Mouse (Mus musculus) MEL (cell line): ENCODE data around the gene Gm498. TPM values are rescaled to one million over a fixed set of nuclear protein-coding genes. Genes with fewer than 3 reads are reported as not detected.
A peak's percentile ranks its signal among the peaks of the same experiment; 100 is the strongest.

Experiments
- DNase-seq: peaks from one replicate; pipeline ENCODE4 v3.0.0; 2011; ENCODE audit warnings: low read depth, low spot score
- H3K27ac ChIP-seq: 2 replicates; pipeline ENCODE4 v1.5.1; 2012; ENCODE audit warnings: low read depth, mild to moderate bottlenecking, control low read depth, low read length, moderate library complexity; ENCODE audit not compliant: control insufficient read depth
- H3K27me3 ChIP-seq, 2 experiments: fragments of 150-350 bp in 1 of 2; sonication (generic) in 1 of 2; 2 replicates each; pipeline ENCODE4 v1.6.1; 2012; ENCODE audit warnings: low read length in 2 of 2, mild to moderate bottlenecking in 2 of 2, improper control_type of control experiment in 1 of 2, moderate library complexity in 1 of 2; ENCODE audit not compliant: insufficient read depth in 2 of 2, control insufficient read depth in 1 of 2
- H3K36me3 ChIP-seq, 2 experiments: 2 replicates each; pipeline ENCODE4 v1.6.1; 2012 to 2014; ENCODE audit warnings: low read length in 2 of 2, improper control_type of control experiment in 1 of 2, inconsistent platforms in 1 of 2, mild to moderate bottlenecking in 1 of 2; ENCODE audit not compliant: insufficient read depth in 2 of 2, control insufficient read depth in 1 of 2
- H3K4me1 ChIP-seq, 2 experiments: fragments of 150-350 bp in 1 of 2; sonication (generic) in 1 of 2; 2 replicates each; pipeline ENCODE4 v1.6.1; 2012; ENCODE audit warnings: low read length in 2 of 2, improper control_type of control experiment in 1 of 2, mild to moderate bottlenecking in 1 of 2; ENCODE audit not compliant: insufficient read depth in 2 of 2, control insufficient read depth in 1 of 2
- H3K4me3 ChIP-seq, 2 experiments: fragments of 150-350 bp in 1 of 2; sonication (generic) in 1 of 2; 2 replicates each; pipeline ENCODE4 v1.5.1; 2012; ENCODE audit warnings: low read depth in 2 of 2, low read length in 2 of 2, mild to moderate bottlenecking in 2 of 2, moderate library complexity in 2 of 2, control low read depth in 1 of 2, improper control_type of control experiment in 1 of 2; ENCODE audit not compliant: control insufficient read depth in 1 of 2, insufficient read depth in 1 of 2
- H3K79me2 ChIP-seq: 2 replicates; pipeline ENCODE4 v1.6.1; 2012; ENCODE audit warnings: mild to moderate bottlenecking, low read length, moderate library complexity; ENCODE audit not compliant: control insufficient read depth, poor library complexity, insufficient read depth
- H3K9ac ChIP-seq: 2 replicates; pipeline ENCODE4 v1.6.1; 2012; ENCODE audit warnings: low read depth, mild to moderate bottlenecking, control low read depth, low read length, moderate library complexity; ENCODE audit not compliant: control insufficient read depth, poor library complexity, severe bottlenecking
- H3K9me3 ChIP-seq: fragments of 150-350 bp; sonication (generic); replicated peaks from 2 replicates; pipeline ENCODE4 v1.6.1; 2012; ENCODE audit warnings: mild to moderate bottlenecking, low read length, improper control_type of control experiment, moderate library complexity; ENCODE audit not compliant: insufficient read depth
- BHLHE40 ChIP-seq: IDR thresholded peaks from 2 replicates; pipeline ENCODE4 v1.6.1; 2012; ENCODE audit warnings: low read depth, mild to moderate bottlenecking, inconsistent platforms, low read length, improper control_type of control experiment, borderline replicate concordance
- CHD2 ChIP-seq: IDR thresholded peaks from 2 replicates; pipeline ENCODE4 v1.6.1; 2011; ENCODE audit warnings: low read length, improper control_type of control experiment
- CTCF ChIP-seq, 3 experiments: IDR thresholded peaks in 2 of 3; conservative IDR thresholded peaks in 1 of 3; 2 replicates each; pipeline ENCODE4 v1.5.1; 2011 to 2012; ENCODE audit warnings: low read length in 3 of 3, low read depth in 2 of 3, mild to moderate bottlenecking in 2 of 3, improper control_type of control experiment in 1 of 3, inconsistent platforms in 1 of 3, mixed read lengths in 1 of 3, moderate library complexity in 1 of 3; ENCODE audit not compliant: control insufficient read depth in 1 of 3, insufficient read depth in 1 of 3, poor library complexity in 1 of 3, severe bottlenecking in 1 of 3
- E2F4 ChIP-seq: IDR thresholded peaks from 2 replicates; pipeline ENCODE4 v1.6.1; 2011; ENCODE audit warnings: low read depth, low read length, improper control_type of control experiment, borderline replicate concordance
- GABPA ChIP-seq: IDR thresholded peaks from 2 replicates; pipeline ENCODE4 v1.6.1; 2012; ENCODE audit warnings: low read depth, mild to moderate bottlenecking, inconsistent platforms, low read length, improper control_type of control experiment, moderate library complexity
- HCFC1 ChIP-seq: IDR thresholded peaks from 2 replicates; pipeline ENCODE4 v1.6.1; 2012; ENCODE audit warnings: low read depth, mild to moderate bottlenecking, inconsistent platforms, low read length, improper control_type of control experiment, moderate library complexity
- MAX ChIP-seq: IDR thresholded peaks from 2 replicates; pipeline ENCODE4 v1.6.1; 2011; ENCODE audit warnings: low read length, improper control_type of control experiment
- MAZ ChIP-seq: IDR thresholded peaks from 2 replicates; pipeline ENCODE4 v1.6.1; 2012; ENCODE audit warnings: low read depth, mild to moderate bottlenecking, inconsistent platforms, low read length, improper control_type of control experiment
- MEF2A ChIP-seq: IDR thresholded peaks from 2 replicates; pipeline ENCODE4 v1.6.1; 2014; ENCODE audit warnings: low read depth, mild to moderate bottlenecking, inconsistent platforms, low read length, improper control_type of control experiment; ENCODE audit not compliant: poor library complexity, insufficient replicate concordance, severe bottlenecking; ENCODE audit errors: extremely low read depth
- MXI1 ChIP-seq: IDR thresholded peaks from 2 replicates; pipeline ENCODE4 v1.6.1; 2011; ENCODE audit warnings: mild to moderate bottlenecking, low read depth, low read length, improper control_type of control experiment
- MYB ChIP-seq: IDR thresholded peaks from 2 replicates; pipeline ENCODE4 v1.6.1; 2011; ENCODE audit warnings: mild to moderate bottlenecking, low read depth, low read length, improper control_type of control experiment
- NELFE ChIP-seq: IDR thresholded peaks from 2 replicates; pipeline ENCODE4 v1.6.1; 2011; ENCODE audit warnings: low read depth, low read length, improper control_type of control experiment
- NRF1 ChIP-seq: IDR thresholded peaks from 2 replicates; pipeline ENCODE4 v1.6.1; 2014; ENCODE audit warnings: low read depth, mild to moderate bottlenecking, inconsistent platforms, low read length, improper control_type of control experiment, moderate library complexity; ENCODE audit not compliant: poor library complexity, insufficient read depth, severe bottlenecking
- POLR2A ChIP-seq, 2 experiments: IDR thresholded peaks; 2 replicates each; pipeline ENCODE4 v1.6.1; 2011 to 2012; ENCODE audit warnings: low read length in 2 of 2, mild to moderate bottlenecking in 2 of 2, control low read depth in 1 of 2, improper control_type of control experiment in 1 of 2, low read depth in 1 of 2, moderate library complexity in 1 of 2; ENCODE audit not compliant: control insufficient read depth in 1 of 2, insufficient read depth in 1 of 2, poor library complexity in 1 of 2
- POLR2AphosphoS5 ChIP-seq: IDR thresholded peaks from 2 replicates; pipeline ENCODE4 v1.6.1; 2012; ENCODE audit warnings: low read depth, borderline replicate concordance, mild to moderate bottlenecking, inconsistent platforms, low read length, moderate library complexity, mixed read lengths
- RAD21 ChIP-seq: IDR thresholded peaks from 2 replicates; pipeline ENCODE4 v1.6.1; 2011; ENCODE audit warnings: mild to moderate bottlenecking, low read depth, low read length, improper control_type of control experiment
- RCOR1 ChIP-seq: IDR thresholded peaks from 2 replicates; pipeline ENCODE4 v1.6.1; 2012; ENCODE audit warnings: low read depth, mild to moderate bottlenecking, inconsistent platforms, low read length, improper control_type of control experiment
- SIN3A ChIP-seq: IDR thresholded peaks from 2 replicates; pipeline ENCODE4 v1.6.1; 2012; ENCODE audit warnings: low read length, improper control_type of control experiment, inconsistent platforms
- SMC3 ChIP-seq: IDR thresholded peaks from 2 replicates; pipeline ENCODE4 v1.6.1; 2011; ENCODE audit warnings: low read depth, low read length, improper control_type of control experiment
- TAL1 ChIP-seq: IDR thresholded peaks from 2 replicates; pipeline ENCODE4 v1.6.1; 2012; ENCODE audit warnings: mild to moderate bottlenecking, inconsistent platforms, low read length, moderate library complexity, mixed read lengths
- TBP ChIP-seq: IDR thresholded peaks from 2 replicates; pipeline ENCODE4 v1.8.0; 2011; ENCODE audit warnings: low read depth, low read length, improper control_type of control experiment
- TCF12 ChIP-seq: IDR thresholded peaks from 2 replicates; pipeline ENCODE4 v1.6.1; 2014; ENCODE audit warnings: low read depth, mild to moderate bottlenecking, inconsistent platforms, low read length, improper control_type of control experiment, moderate library complexity
- UBTF ChIP-seq: IDR thresholded peaks from 2 replicates; pipeline ENCODE4 v1.6.1; 2012; ENCODE audit warnings: low read depth, mild to moderate bottlenecking, inconsistent platforms, low read length, improper control_type of control experiment, moderate library complexity, borderline replicate concordance; ENCODE audit not compliant: insufficient read depth
- USF1 ChIP-seq: IDR thresholded peaks from 2 replicates; pipeline ENCODE4 v1.6.1; 2014; ENCODE audit warnings: low read depth, mild to moderate bottlenecking, inconsistent platforms, low read length, improper control_type of control experiment, moderate library complexity
- USF2 ChIP-seq, 2 experiments: IDR thresholded peaks; 2 replicates each; pipeline ENCODE4 v1.6.1; 2011 to 2012; ENCODE audit warnings: improper control_type of control experiment in 2 of 2, low read length in 2 of 2, borderline replicate concordance in 1 of 2, inconsistent platforms in 1 of 2, low read depth in 1 of 2, mild to moderate bottlenecking in 1 of 2; ENCODE audit not compliant: insufficient read depth in 1 of 2
- ZC3H11A ChIP-seq: IDR thresholded peaks from 2 replicates; pipeline ENCODE4 v1.6.1; 2012; ENCODE audit warnings: low read depth, mild to moderate bottlenecking, inconsistent platforms, low read length, improper control_type of control experiment
- ZKSCAN1 ChIP-seq: IDR thresholded peaks from 2 replicates; pipeline ENCODE4 v1.6.1; 2012; ENCODE audit warnings: low read depth, mild to moderate bottlenecking, inconsistent platforms, low read length, improper control_type of control experiment, moderate library complexity
- ZMIZ1 ChIP-seq: IDR thresholded peaks from 2 replicates; pipeline ENCODE4 v1.6.1; 2012; ENCODE audit warnings: low read depth, mild to moderate bottlenecking, inconsistent platforms, low read length, improper control_type of control experiment, moderate library complexity
- ZNF384 ChIP-seq: IDR thresholded peaks from 2 replicates; pipeline ENCODE4 v1.6.1; 2012; ENCODE audit warnings: low read depth, mild to moderate bottlenecking, inconsistent platforms, low read length, improper control_type of control experiment
- polyA plus RNA-seq, 2 experiments: library from polyadenylated mRNA; stranded (reverse) in 1 of 2; unstranded in 1 of 2; fragments of >175 nt in 1 of 2; fragments of >200 nt in 1 of 2; gene quantifications; 2 replicates each; pipeline versions ENCODE4 v1.2.1 to v1.2.4; 2012; ENCODE audit warnings: low replicate concordance in 2 of 2, low read depth in 1 of 2; ENCODE audit not compliant: insufficient read length in 2 of 2, insufficient read depth in 1 of 2, missing spikeins in 1 of 2
- total RNA-seq: library from RNA; depleted of rRNA; stranded (reverse); fragments of 300-350 nt; gene quantifications from 2 replicates; pipeline ENCODE4 v1.2.3, GENCODE M21; 2012

Gene Gm498
- total and polyA plus RNA-seq, 3 experiments, result not detected

GRCm38 (mm10) chr7:143841301-143841700, 25.3 kb upstream of the Gm498 start:
- peaks cover 0 to 2% of the 10 kb centered on the region in 2 experiments; a peak in 2 of 4 replicates for H3K36me3 ChIP-seq
- no peaks in the 10 kb centered on the region for H3K79me2 ChIP-seq
- H3K9ac ChIP-seq, result no peak overlapping the region
- H3K4me3 ChIP-seq, result no peak overlapping the region
- no peaks in the 10 kb centered on the region for H3K9me3 ChIP-seq
- no peaks in the 10 kb centered on the region for H3K27me3 ChIP-seq
- H3K27ac ChIP-seq, result no peak overlapping the region
- no peaks in the 10 kb centered on the region for H3K4me1 ChIP-seq
- TF ChIP-seq GABPA (no peak), TBP (no peak), CTCF (IDR thresholded peaks at IDR 0.05 in 2 of 3, conservative IDR thresholded peaks at IDR 0.05 in 1 of 3; ENCODE audit: control insufficient read depth in 1 of 3, insufficient read depth in 1 of 3, low read depth in 2 of 3, low read length in 3 of 3, poor library complexity in 1 of 3, severe bottlenecking in 1 of 3) (no peak), NELFE (no peak), SMC3 (no peak), RCOR1 (no peak), UBTF (no peak), POLR2A (IDR thresholded peaks at IDR 0.05; ENCODE audit: control insufficient read depth in 1 of 2, insufficient read depth in 1 of 2, low read depth in 1 of 2, low read length in 2 of 2, poor library complexity in 1 of 2) (no peak), ZC3H11A (no peak), HCFC1 (no peak), MYB (no peak), RAD21 (no peak), BHLHE40 (no peak), CHD2 (no peak)
- no peak for DNase-seq

- Histone ChIP-seq H3K36me3 (peaks cover 0 to 7% of the 10 kb centered on the region in 2 experiments; a peak in 2 of 4 replicates), H3K4me3 (no peak overlapping the region), H3K4me1 (peaks cover 3 to 9% of the 10 kb centered on the region in 2 experiments; a peak in 3 of 4 replicates), H3K9ac (no peak overlapping the region), H3K27ac (no peak overlapping the region), H3K9me3 (no peaks in the 10 kb centered on the region), H3K27me3 (no peaks in the 10 kb centered on the region), H3K79me2 (no peaks in the 10 kb centered on the region)
- peak; percentile 29 for DNase-seq
- no peak for TF ChIP-seq MEF2A
- no peak for TF ChIP-seq CTCF (IDR thresholded peaks at IDR 0.05 in 2 of 3, conservative IDR thresholded peaks at IDR 0.05 in 1 of 3; ENCODE audit: control insufficient read depth in 1 of 3, insufficient read depth in 1 of 3, low read depth in 2 of 3, low read length in 3 of 3, poor library complexity in 1 of 3, severe bottlenecking in 1 of 3)
- no peak for TF ChIP-seq CHD2
- TF ChIP-seq ZMIZ1, result no peak
- TF ChIP-seq TAL1, result peak; percentile 66
- TF ChIP-seq HCFC1, result no peak
- no peak for TF ChIP-seq USF2 (IDR thresholded peaks at IDR 0.05; ENCODE audit: borderline replicate concordance in 1 of 2, insufficient read depth in 1 of 2, low read depth in 1 of 2, low read length in 2 of 2)
- TF ChIP-seq ZC3H11A, result no peak
- no peak for TF ChIP-seq MAX
- no peak for TF ChIP-seq USF1
- no peak for TF ChIP-seq ZKSCAN1
- TF ChIP-seq GABPA, result no peak
- TF ChIP-seq SIN3A, result peak; percentile 19; the same call in 1 of the 2 replicates
- TF ChIP-seq MXI1, result no peak
- TF ChIP-seq NELFE, result no peak
- no peak for TF ChIP-seq POLR2AphosphoS5
- TF ChIP-seq NRF1, result no peak
- no peak for TF ChIP-seq E2F4
- TF ChIP-seq SMC3, result no peak
- peak; percentile 90 for TF ChIP-seq TCF12
- TF ChIP-seq MYB, result no peak
- TF ChIP-seq ZNF384, result no peak
- no peak for TF ChIP-seq RAD21
- no peak for TF ChIP-seq MAZ
These were observed 18.4 kb upstream of the Gm498 start for GRCm38 (mm10) chr7:143848127-143848767.
